Mouse (Mus musculus): ENCODE data around the gene Osbpl9. TPM values are rescaled to one million over a fixed set of nuclear protein-coding genes. Genes with fewer than 3 reads are reported as not detected.

Osbpl9 gene
- total RNA-seq, 4 experiments from 2014 or later, result 60.7 to 75.9 (median 72.2) TPM

DNA sequence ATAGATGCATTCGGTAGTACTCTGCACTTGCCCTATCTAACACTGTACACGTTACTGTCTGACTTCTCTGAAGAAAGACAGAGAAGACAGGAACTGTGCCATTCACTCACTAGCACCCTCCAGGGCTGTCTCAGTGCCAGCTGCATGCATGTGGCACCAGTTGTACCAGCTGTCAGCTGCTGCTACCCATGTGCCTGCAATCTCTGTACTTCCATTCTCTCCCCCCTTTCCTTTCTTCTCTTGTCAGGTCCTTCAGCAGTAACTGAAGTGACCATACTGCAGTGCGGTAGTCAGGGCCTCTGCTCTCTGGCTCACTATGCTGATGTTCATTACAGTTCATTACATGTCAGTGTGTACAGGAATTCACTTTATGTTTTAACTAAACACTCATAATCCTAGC, 96.0 kb downstream of the Osbpl9 start:
- DNase-seq (ENCODE audit: low spot score in 2 of 2), result no peak

DNA sequence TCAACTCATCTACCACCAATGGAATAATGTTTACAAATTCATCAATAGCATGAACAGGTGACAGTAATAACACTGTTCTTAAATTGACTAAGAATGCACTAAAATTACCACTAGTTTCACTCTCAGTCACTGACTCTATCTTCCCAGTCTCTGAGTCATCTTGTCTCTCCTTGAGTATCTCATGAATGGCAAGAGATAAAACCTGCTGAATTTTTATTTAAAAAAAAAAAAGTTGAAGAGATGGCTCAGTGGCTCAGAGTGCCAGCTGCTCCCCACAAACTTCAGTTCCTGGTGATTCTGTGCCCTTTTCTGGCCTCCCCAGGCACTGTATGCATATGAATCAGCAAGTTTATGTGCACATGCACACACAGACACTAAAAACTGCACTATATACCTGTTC, 96.8 kb downstream of the Osbpl9 start:
- no peak for DNase-seq (ENCODE audit: low spot score in 2 of 2)

DNA sequence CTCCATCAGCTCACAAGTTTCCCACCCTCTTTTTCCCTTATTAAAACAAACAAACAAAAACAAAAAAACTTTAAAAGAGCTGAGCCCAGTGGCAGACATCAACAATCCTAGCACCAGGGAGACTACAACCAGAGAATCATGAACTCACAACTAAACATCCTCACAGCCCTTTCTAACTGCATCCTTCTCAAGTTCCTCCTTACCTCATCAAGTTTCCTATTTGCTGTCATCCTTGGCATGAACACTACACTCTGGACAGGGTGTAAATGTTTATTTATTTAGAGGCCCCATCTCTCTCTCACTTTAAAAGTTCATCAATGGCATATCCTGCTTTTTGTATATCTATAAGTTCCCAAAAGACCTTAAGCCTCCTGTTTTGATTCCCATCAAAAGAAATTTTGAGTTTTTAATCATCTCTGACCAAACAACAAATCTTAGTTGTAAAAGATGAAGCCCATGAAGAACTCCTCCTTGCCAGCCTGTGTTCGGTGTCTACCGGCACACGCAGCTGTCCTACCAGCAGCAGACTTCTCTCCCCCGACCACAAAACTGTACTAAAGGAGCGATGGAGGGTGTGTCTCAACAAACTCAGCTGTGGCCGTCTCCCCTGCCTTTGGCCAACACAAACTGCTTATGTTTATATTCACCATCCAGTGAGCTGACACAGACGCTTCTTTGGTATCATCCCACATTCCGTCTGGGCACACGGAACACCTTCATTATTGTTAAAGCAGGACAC, 98.8 kb downstream of the Osbpl9 start:
- DNase-seq (ENCODE audit: low spot score in 2 of 2), result no peak

DNA sequence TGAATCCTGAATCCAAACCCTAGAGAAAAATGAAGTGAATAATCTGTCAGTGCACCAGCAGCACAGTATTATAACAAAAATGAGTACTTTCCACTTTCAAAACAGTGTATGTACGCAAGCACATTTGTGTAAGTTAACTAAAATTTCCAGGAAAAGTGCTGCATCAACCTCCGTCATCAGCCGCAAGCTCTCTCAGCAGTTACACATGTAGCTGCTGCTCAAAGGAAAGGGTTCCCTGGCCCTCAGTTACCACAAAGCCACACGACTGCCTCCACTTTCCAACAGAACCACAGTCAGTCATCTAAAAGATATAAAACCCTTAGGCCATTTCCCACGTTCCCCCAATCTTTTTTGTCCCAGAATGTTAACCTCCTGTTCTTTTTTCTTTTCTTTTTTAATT, 99.5 kb downstream of the Osbpl9 start:
- no peak for DNase-seq (ENCODE audit: low spot score in 2 of 2)

DNA sequence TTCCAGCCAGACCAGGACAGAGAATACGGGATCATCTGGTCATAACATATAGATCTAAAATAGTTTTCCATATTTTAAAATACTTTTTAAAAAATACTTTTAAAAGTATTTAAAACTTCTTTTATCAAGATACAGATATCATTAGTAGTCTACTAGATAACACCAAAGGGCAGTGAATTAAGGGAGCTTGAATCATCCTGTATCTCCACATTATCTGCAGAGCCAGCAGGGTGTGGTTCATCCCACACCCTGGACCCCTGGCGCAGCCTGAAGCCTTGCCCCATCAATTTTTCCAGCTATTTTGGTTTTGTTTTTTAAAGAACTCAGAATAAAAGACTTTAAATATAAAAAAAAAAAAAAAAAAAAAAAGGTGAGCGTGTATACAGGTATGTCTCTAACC, 103.2 kb downstream of the Osbpl9 start:
- no peak for DNase-seq (ENCODE audit: low spot score in 2 of 2)

DNA sequence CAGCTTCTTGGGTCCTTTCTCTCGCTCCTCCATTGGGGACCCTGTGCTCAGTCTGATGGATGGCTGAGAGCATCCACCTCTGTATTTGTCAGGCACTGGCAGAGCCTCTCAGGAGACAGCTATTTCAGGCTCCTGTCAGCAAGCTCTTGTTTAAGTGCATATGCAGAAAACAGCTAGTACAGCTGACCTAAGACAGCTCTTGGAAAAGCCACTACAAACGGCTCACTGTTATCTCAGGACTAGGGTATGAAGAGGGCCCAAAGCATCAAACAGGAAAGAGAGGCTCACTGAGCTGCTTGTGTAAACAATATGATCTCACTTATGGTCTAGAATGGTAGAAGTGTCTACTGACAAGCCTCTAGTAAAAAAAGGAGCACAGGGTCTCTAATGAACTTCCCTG, 107.8 kb downstream of the Osbpl9 start:
- no peak for DNase-seq (ENCODE audit: low spot score in 2 of 2)

DNA sequence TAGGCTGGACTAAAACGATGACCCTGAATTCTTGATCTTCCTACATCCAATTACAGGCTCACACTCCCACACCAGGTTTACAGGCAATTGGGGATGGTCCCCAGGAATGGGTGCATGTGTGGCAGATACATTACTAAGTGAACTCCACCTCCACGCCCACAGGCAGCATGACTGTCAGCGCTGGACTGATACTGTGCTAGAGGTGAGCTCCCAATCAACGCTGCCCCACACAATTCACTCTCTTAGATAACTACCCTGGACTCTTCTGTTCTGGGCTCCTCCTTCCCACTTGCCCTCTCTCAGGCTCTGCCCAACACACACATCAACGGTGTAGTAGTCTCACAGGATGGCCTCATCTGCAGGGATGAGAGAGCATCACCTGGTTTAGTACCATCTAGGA, 109.7 kb downstream of the Osbpl9 start:
- no peak for DNase-seq (ENCODE audit: low spot score in 2 of 2)

DNA sequence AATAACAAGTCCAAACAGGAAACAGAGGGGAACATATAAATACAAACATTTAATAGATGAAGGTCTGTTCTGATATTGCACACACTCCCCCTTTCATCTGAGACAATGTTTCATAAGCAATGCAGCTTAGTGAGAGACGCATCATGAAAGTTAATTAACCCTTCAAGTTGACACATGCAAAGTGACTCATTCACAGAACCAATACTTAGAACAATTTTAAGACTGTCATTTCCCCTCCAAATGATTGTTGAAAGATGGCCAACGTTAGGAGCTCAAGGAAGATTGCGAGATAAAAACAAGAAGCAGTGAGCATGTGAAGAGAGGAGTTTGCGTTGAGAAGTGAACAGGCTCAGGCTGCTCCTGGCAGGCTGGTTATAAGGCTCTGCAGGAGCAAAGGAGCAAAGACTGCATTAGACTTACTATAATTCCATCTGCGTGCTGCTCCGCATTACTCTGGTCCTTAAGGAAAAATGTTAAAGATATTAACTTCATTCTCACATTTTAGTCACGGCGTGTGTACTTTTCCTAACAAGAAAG, 110.8 kb downstream of the Osbpl9 start:
- no peak for DNase-seq (ENCODE audit: low spot score in 2 of 2)

DNA sequence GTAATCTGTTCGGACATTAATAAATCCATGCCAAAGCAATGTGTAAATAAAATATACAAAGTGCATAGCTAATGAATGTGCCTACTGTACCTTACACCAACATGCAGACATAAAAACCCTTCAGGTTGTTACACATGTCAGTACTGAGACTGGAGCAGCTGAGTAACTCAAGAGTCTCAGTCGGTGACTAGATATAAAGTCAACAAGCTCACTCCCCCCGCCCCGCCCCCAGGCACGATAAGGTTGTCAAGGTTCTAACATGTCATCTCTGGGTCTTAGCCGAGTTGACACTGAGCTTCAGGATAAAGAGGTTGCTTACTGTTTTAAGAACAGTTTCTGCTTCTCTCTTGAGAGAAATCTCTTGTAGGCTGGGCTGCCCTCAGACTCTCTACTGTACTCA, 112.1 kb downstream of the Osbpl9 start:
- DNase-seq (ENCODE audit: low spot score in 2 of 2), result no peak

DNA sequence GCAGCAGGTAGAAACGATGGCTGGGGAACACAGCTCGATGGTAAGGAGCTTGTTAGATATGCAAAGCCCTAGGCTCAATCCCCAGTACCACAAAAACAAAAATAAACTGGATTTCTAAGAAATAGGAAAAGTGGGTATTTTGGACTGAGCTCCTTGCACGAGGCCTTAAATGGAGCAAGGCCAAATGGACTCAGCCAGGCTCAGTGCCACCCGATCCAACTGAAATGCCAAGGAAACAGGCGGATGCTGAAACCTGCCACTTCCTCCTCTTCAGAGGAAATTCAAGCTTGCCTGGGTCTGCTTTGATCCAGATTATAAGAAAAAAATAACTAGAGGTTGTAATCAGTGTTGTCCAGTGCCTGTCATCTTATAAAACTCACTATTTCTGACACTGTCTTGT, 112.9 kb downstream of the Osbpl9 start:
- DNase-seq (ENCODE audit: low spot score in 2 of 2), result no peak

DNA sequence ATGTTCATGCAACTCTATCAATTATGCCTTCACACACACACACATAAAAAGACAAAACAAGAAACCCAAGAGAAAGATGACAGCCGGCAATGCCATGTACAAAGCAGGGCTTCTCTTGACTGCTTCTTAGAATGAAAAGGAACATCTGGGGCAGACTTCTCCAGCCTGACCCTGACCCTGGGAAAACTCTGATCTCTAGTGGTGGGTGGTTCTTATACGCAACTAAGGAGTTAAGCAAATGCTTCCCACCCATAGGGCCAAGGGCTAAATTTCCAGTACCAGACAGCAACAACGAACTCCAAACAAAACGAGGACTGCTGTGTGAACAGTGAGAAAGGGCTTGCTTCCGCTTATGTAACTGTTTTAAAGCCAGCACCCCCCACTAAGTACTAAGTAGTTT, 122.0 kb downstream of the Osbpl9 start:
- DNase-seq (ENCODE audit: low spot score in 2 of 2), result no peak

DNA sequence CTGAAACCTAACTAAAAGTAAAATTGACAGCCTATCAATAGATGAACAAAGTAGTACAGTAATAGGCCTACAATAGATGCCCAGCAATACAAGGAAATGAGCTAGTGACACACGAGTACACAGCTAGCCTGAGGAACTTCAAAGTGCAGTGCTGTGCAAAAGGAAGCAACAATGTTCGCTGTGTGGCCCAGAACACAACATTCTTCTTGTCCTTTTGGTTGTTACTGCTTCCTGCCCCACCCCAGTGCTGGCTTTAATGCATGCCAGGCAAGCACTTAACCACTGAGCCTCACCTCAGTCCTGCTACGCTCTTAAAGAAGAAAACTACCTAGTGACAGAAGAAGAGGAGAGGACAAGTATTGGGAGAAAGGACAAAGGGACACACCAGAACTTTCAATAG, 122.4 kb downstream of the Osbpl9 start:
- DNase-seq (ENCODE audit: low spot score in 2 of 2), result no peak

DNA sequence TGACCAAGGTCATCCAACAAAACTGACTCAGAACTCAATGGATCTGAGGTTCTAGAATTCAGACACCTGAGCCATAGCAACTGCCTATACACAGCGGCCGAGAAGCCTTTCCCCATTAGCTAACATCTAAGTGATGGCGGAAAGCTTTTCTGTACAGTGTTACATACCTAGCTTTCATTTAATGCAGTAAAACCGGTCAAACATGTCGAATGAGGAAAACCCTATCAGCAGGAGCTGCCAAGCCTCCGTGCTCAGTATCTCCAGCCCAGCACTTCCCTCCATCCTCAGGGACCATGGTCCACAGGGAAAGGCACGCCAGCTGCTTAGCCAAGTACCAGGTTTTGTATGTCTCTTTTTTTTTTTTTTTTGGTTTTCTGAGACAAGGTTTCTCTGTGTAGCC, 123.1 kb downstream of the Osbpl9 start:
- DNase-seq (ENCODE audit: low spot score in 2 of 2), result no peak

DNA sequence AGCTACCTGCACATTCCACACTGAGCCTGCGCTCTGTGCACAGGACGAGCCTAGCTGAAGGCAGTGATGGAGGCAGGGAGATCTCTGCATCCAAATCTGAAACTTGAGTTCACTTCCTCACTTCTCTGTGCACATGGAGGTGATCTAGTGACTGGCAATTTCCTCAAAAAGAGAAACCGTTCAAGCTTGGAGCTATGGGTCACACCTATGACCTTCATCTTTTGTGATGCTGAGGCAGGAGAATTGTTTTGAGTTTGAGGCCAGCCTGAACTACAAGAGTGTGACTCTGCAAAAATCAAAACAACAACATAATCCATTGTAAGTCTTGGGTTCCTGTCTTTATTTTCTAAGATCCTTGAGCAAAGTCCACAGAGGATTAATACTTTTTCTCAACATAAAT, 128.8 kb downstream of the Osbpl9 start:
- DNase-seq (ENCODE audit: low spot score in 2 of 2), result no peak

DNA sequence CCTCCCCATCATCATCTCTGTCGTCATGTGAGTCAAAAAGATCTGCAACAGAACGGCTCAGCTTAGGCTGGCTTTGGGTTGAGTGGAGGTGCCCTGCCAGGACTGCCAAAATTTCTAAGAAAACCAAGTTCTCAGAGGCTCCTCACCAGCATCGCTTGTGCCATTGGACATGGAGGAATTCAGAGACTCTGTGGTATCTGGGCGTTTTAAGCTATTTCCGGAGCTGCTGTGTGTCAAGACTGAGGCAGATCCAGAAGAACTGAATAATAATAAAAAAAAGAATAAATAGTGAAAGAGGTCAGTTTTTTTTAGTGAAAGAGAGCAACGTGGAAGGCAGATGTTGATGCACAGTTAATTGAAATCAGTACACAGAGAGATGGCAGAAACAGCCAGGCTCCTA, 129.2 kb downstream of the Osbpl9 start:
- no peak for DNase-seq (ENCODE audit: low spot score in 2 of 2)

DNA sequence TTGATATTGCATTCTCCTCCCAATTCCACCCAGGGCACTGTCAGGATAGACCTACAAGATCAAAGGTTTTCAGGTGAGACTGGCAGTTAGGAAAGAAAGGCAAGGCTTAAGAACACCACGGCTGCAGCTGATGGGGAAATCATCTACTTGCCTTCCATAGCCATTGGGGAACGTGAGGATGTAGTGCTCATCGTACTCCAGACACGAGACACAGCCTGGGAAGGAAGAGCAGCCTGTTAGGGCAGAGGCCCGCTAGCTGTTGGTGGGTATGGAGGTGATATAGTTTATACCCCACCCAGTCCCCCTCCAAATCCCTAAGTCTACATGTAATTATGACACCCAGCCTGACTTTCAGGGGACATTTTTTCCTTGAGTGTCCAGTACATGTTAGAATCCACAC, 136.4 kb downstream of the Osbpl9 start:
- no peak for DNase-seq (ENCODE audit: low spot score in 2 of 2)

DNA sequence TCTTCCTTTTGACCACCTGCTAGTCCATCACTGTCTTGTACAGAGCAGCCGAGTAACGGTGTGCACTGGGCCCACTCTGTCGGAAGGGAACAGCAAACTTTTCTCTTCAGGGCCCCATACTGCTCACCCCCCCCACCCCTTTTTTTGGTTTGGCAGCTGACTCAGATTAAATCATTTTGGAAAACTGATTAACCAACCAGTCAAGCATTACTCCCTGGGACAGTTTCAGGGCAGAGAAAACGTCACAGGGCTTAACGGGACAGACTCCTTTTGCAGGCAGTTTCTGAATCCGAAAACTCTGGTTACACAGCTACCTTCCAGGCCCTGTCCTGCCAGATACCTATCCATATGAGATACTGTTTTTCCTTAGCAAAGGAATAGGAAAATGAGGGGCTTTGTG, 137.1 kb downstream of the Osbpl9 start:
- no peak for DNase-seq (ENCODE audit: low spot score in 2 of 2)

DNA sequence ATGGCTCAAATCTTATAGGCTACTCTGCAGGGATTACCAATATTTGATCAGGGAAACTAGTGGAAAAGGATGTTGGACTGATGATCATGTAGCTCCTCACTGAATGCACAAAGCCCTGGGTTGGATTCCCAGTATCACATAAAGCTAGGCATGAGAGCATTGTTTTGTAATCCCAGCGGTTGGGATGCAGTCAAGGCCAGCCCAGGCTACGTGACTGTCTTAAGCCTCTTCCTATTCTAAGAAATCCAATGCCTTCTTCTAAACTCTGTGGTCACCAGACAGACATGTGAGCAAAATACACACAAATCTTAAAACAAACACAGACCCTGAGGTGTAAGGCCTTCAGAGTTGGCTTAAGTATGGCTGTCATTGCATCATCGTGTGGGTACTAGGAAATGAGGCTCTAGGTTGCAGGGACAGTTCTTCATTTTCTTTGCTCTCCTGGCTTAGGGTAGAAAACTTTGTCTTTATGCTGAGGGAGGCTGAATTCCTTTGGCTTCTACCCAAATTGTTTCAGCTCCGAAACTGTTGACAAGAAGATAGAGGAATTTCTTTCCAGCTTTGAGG, 142.7 kb downstream of the Osbpl9 start:
- no peak for DNase-seq (ENCODE audit: low spot score in 2 of 2)

DNA sequence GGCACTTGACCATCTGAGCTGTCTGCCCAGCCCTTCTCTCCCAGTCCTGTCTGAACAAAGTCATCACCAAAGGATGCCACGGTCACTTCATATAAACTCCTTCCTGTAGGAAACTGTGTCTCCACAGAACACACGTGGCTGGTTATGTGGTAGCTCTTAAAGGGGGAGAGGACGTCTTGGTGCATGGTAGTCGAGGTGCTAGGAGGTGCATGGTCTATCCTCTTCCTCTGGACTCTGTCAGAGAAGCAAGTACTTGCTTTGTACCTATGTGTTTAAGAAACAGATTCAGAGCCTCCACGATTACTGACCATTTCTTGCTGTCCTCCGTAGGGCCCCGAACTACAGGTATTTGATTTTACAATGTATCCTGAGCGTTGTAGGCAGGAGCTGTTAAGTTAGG, 144.4 kb downstream of the Osbpl9 start:
- DNase-seq (ENCODE audit: low spot score in 2 of 2), result no peak

DNA sequence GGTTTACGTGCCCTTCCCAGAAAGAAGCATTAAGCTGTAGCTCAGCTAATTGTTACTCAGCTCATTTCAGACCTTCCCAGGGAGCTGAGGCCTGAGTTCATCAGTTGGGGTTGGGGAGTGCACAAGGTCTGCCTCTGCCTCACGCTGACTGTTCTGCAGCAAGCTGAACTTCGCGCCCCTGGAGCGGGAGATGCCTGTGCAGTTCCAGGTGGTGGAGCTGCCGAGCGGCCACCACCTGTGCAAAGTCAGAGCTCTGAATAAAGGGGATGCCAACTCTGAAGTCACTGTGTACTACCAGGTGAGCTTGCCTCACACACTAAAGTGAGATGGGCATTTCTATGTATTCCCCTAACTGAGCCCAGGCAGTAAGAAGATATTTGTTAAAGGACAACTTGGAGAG, 145.7 kb downstream of the Osbpl9 start:
- no peak for DNase-seq (ENCODE audit: low spot score in 2 of 2)

DNA sequence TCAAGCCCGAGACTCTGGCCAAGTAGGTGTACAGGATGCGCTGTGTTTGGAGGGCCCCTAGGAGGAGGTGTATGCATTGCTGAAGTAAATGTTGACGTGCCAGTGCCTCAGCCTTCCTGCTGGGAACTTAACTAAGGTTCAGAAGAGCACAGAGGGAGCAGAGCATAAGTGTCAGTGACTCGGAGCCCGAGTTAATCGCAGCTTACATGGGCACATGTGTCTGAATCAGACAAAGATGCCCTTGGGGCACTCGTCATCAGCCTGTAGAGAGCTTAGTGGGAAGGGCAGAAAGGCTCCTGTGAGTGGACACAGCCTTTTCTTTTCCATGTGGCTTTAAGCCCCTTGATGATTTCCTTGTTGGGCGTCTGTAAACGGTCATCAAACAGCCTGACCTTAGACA, 148.1 kb downstream of the Osbpl9 start:
- no peak for DNase-seq (ENCODE audit: low spot score in 2 of 2)

DNA sequence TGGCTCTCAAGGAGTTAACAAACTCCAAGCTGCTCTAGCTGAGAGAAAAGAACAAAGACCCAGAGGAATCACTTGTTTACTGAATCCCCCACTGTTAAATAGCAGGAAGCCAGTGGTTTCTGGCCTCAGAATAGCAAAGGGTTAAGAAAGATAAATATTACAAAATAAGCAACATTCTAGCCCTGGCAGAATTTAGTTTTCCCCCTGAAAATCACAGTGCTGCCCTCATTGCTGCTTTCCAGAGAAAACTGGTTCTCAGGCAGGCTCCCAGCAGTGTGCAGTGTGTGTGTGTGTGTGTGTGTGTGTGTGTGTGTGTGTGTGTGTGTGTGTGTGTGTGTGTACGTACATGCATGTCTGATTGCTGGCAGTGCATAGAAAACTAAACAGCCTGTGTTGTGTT, 149.8 kb downstream of the Osbpl9 start:
- DNase-seq (ENCODE audit: low spot score in 2 of 2), result no peak

DNA sequence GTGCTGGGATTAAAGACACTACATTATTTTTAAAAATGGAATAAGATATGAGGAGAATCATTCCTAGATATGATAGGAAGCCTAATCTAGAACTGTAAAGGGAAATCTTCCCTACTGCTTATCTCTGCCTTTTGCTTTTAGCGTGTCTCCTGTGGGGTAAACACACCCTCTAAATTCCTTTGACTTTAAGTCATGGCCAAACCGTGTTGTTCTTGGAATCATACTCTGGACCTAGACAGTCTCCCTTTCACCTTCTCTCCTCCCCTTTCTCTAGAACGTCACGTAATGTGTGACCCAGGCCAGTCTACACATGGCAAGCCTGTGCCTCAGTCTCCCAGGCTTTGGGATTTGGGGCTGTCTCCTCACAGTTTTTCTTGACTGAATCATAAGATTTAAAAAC, 153.8 kb downstream of the Osbpl9 start:
- no peak for DNase-seq (ENCODE audit: low spot score in 2 of 2)
